Mouse (Mus musculus) midbrain, embryonic 14.5 days (tissue): ENCODE results near the gene Usp36. TPM values are rescaled to one million over a fixed set of nuclear protein-coding genes. Genes with fewer than 3 reads are reported as not detected.

ENCODE experiments used
- ATAC-seq: fragments of 200-750 bp; cut with Nextera tagmentation; 2 replicates; pipeline ENCODE4 v1.8.0; 2017; ENCODE audit warnings: moderate number of reproducible peaks, moderate library complexity; ENCODE audit not compliant: low FRiP score, low TSS enrichment
- DNase-seq: peaks from one replicate; pipeline ENCODE4 v3.0.0-alpha.2; 2015
- H3K27ac ChIP-seq: fragments of 300-500 bp; sonication (generic); replicated peaks from 2 replicates; pipeline ENCODE4 v1.5.1; 2014; ENCODE audit warnings: mild to moderate bottlenecking, low read depth, low read length, moderate library complexity
- H3K27me3 ChIP-seq: fragments of 300-500 bp; sonication (generic); 2 replicates; pipeline ENCODE4 v1.6.1; 2014; ENCODE audit warnings: low read length, control low read depth, mixed read lengths; ENCODE audit not compliant: control insufficient read depth, insufficient read depth
- H3K36me3 ChIP-seq: fragments of 300-500 bp; sonication (generic); 2 replicates; pipeline ENCODE4 v1.6.1; 2014; ENCODE audit warnings: low read length, control low read depth; ENCODE audit not compliant: control insufficient read depth, insufficient read depth
- H3K4me1 ChIP-seq: fragments of 300-500 bp; sonication (generic); 2 replicates; pipeline ENCODE4 v1.6.1; 2014; ENCODE audit warnings: mild to moderate bottlenecking, antibody characterized with exemption, low read length, control low read depth; ENCODE audit not compliant: control insufficient read depth, insufficient read depth
- H3K4me2 ChIP-seq: fragments of 300-500 bp; sonication (generic); 2 replicates; pipeline ENCODE4 v1.6.1; 2014; ENCODE audit warnings: mild to moderate bottlenecking, low read length, moderate library complexity
- H3K4me3 ChIP-seq: fragments of 300-500 bp; sonication (generic); replicated peaks from 2 replicates; pipeline ENCODE4 v1.5.1; 2014; ENCODE audit warnings: low read depth, low read length
- H3K9ac ChIP-seq: fragments of 300-500 bp; sonication (generic); replicated peaks from 2 replicates; pipeline ENCODE4 v1.6.1; 2014; ENCODE audit warnings: mild to moderate bottlenecking, low read length, moderate library complexity
- H3K9me3 ChIP-seq: fragments of 300-500 bp; sonication (generic); 2 replicates; pipeline ENCODE4 v1.6.1; 2016; ENCODE audit warnings: low read length, control low read depth, mixed read lengths; ENCODE audit not compliant: control insufficient read depth
- WGBS: fragments of 180-500 bp; shearing (Covaris S2); extraction: QIAGEN DNeasy Blood & Tissue Kit; methylation state at CpG from one replicate; pipeline ENCODE4 v1.1.7; 2014; 5-methylcytosine and 5-hydroxymethylcytosine counted together
- polyA plus RNA-seq: library from polyadenylated mRNA; unstranded; fragments of >200 nt; fragmentation: Nextera tagmentation; extraction: Ambion mirVana; gene quantifications from 2 replicates; pipeline ENCODE4 v1.2.1, GENCODE M21; 2014

Usp36 gene
- polyA plus RNA-seq, 1 experiment from 2014 or later, result 13.4 TPM

DNA sequence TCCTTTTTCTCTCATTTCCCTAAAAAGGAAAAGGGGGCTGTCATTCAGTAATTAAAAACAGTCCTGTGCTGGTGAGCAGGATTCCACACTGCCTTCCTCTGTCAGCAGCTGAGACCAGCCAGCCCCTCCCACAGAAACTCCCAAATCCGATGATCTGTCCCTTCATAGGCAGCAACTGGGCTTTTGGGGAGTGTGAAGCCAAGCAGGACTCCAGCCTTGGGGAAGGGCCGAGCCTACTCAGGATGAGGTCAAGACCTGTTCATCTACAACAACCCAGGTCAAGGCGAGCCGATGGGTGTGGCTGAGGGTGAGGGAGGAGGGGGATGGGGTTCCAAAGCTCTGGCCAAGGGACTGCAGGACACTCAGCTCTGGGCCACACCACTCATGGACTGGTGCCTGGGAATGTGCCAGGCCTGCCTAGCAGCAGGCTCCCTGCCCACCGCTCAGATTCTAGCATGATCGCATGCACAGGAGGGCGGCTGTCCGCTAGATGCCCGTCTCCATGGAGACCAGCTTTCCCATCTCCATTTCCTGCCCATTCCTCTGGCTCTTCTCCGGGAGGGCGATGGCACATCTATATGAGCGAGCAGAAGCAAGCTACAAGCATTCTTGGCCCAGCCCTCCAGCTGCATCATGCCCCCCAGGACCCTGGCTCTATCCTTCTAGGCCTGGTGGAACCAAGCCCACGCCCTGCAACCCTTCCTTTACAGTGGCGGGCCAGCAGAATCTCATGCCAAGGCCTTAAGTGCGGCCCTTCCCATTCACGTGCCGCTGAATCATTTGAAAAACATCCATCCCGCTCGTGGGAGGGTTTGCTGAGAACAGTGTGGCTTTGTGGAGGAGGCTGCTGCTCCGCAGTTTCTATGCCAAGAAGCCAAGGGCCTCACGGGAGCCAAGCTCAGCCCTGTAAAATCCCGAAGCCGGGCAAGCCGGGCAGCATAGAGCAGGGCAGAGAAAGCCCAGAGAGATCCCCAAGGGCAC, 37.2 kb upstream of the Usp36 start:
- peaks cover 13% of the 10 kb centered on the region; the same call in 1 of the 2 replicates for H3K4me1 ChIP-seq
- no peak overlapping the region for H3K9ac ChIP-seq
- peak; percentile 77 for DNase-seq
- peak; percentile 40 for ATAC-seq
- no peaks in the 10 kb centered on the region for H3K9me3 ChIP-seq
- no peak overlapping the region for H3K4me2 ChIP-seq
- H3K27ac ChIP-seq, result peak overlapping the region; percentile 79
- 69% methylated on average over 24 of the region's 24 CpGs for WGBS
- no peaks in the 10 kb centered on the region for H3K36me3 ChIP-seq
- no peaks in the 10 kb centered on the region for H3K27me3 ChIP-seq
- H3K4me3 ChIP-seq, result no peak overlapping the region

DNA sequence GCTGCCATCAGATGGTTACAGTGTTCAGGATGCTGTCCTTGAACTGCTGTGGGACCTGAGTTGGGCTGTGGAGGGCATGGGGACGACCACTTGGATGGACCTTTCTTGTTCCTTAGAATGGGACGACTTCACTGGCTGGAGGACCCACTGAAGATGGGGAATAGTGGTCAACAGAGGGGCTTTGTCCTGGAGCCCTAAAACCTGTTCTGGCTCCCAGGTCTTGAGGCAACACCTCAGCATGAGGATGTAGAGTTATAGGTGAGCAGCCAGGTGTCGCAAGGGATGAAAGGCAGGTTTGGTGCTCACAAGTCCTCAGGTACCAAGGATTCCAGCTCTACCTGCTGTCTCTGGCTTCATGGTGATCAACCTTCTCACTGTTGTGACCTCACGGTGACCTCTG, 36.4 kb upstream of the Usp36 start:
- Histone ChIP-seq H3K4me3 (no peak overlapping the region), H3K4me1 (peaks cover 21% of the 10 kb centered on the region), H3K27ac (0 out of 2 replicates have a peak overlapping the region, but pooled peaks have one; percentile 79), H3K27me3 (no peaks in the 10 kb centered on the region), H3K9ac (no peak overlapping the region), H3K9me3 (no peaks in the 10 kb centered on the region), H3K4me2 (no peak overlapping the region), H3K36me3 (no peaks in the 10 kb centered on the region)
- 92% methylated on average over 4 of the region's 4 CpGs for WGBS
- ATAC-seq (no peak), DNase-seq (no peak)

GRCm38 (mm10) chr11:118324541-118324940, 34.5 kb upstream of the Usp36 start:
- H3K4me2 ChIP-seq, result no peak overlapping the region
- H3K36me3 ChIP-seq, result peaks cover 2% of the 10 kb centered on the region
- H3K9ac ChIP-seq, result no peak overlapping the region
- DNase-seq, result no peak
- peaks cover 24% of the 10 kb centered on the region for H3K4me1 ChIP-seq
- H3K9me3 ChIP-seq, result no peaks in the 10 kb centered on the region
- WGBS, result 82% methylated on average over 5 of the region's 5 CpGs
- no peaks in the 10 kb centered on the region for H3K27me3 ChIP-seq
- ATAC-seq, result no peak
- H3K27ac ChIP-seq, result no peak overlapping the region
- no peak overlapping the region for H3K4me3 ChIP-seq

DNA sequence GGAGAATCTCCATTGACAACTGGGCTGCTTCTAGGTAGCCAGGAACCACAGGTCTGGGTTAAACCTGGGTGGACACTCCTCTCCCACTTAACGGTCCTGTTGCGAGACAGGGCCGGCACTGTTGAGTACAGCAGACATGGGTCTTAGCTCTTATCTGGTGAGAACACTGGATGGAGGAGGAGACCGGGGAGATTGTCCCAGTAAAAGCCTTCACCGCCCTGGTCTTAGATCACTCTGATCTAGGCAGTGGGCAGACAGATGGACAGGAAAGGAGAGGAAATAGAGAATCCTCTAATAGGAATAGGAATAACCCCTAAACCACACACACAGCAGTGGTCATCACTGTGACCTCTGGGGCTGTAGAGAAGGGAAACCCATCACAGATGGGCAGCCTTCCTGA, 33.9 kb upstream of the Usp36 start:
- H3K4me2 ChIP-seq, result no peak overlapping the region
- H3K9me3 ChIP-seq, result no peaks in the 10 kb centered on the region
- DNase-seq (no peak), ATAC-seq (no peak)
- no peaks in the 10 kb centered on the region for H3K27me3 ChIP-seq
- H3K4me3 ChIP-seq, result no peak overlapping the region
- H3K4me1 ChIP-seq, result peaks cover 24% of the 10 kb centered on the region
- H3K9ac ChIP-seq, result no peak overlapping the region
- H3K36me3 ChIP-seq, result peaks cover 8% of the 10 kb centered on the region
- no peak overlapping the region for H3K27ac ChIP-seq
- WGBS, result 87% methylated on average over 5 of the region's 5 CpGs

DNA sequence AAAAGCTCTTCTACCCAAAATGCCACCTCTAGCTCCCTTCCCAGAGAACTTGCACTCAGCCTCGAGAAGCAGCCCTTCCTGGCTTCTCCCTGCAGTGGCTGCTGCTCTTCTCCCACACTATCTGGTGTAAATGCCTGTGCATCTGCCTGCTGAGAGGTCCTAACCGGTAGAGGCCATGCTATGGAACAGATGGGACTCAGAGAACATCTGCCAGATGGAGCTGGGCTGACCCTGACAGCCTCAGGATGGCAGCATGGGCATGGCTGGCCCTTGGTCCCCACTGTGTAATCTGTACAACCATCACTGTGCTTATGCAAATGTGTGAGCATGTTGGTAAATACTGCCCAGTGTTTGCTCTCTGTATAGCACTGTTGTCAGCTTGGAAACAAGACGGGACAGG, 32.6 kb upstream of the Usp36 start:
- peaks cover 17% of the 10 kb centered on the region for H3K36me3 ChIP-seq
- no peak for DNase-seq
- H3K9ac ChIP-seq, result no peak overlapping the region
- no peak overlapping the region for H3K4me3 ChIP-seq
- no peaks in the 10 kb centered on the region for H3K9me3 ChIP-seq
- ATAC-seq, result no peak
- peaks cover 21% of the 10 kb centered on the region for H3K4me1 ChIP-seq
- no peaks in the 10 kb centered on the region for H3K27me3 ChIP-seq
- H3K4me2 ChIP-seq, result no peak overlapping the region
- no peak overlapping the region for H3K27ac ChIP-seq
- WGBS, result 61% methylated on average over 3 of the region's 3 CpGs

GRCm38 (mm10) chr11:118321971-118322370, 31.9 kb upstream of the Usp36 start:
- no peak overlapping the region for H3K4me2 ChIP-seq
- no peak overlapping the region for H3K4me3 ChIP-seq
- no peak overlapping the region; the same call in 1 of the 2 replicates for H3K9ac ChIP-seq
- ATAC-seq, result no peak
- H3K27me3 ChIP-seq, result no peaks in the 10 kb centered on the region
- DNase-seq, result no peak
- H3K4me1 ChIP-seq, result peaks cover 16% of the 10 kb centered on the region; the same call in 1 of the 2 replicates
- peaks cover 18% of the 10 kb centered on the region for H3K36me3 ChIP-seq
- WGBS, result 72% methylated on average over 4 of the region's 4 CpGs
- 0 out of 2 replicates have a peak overlapping the region, but pooled peaks have one; percentile 32 for H3K27ac ChIP-seq
- H3K9me3 ChIP-seq, result no peaks in the 10 kb centered on the region

DNA sequence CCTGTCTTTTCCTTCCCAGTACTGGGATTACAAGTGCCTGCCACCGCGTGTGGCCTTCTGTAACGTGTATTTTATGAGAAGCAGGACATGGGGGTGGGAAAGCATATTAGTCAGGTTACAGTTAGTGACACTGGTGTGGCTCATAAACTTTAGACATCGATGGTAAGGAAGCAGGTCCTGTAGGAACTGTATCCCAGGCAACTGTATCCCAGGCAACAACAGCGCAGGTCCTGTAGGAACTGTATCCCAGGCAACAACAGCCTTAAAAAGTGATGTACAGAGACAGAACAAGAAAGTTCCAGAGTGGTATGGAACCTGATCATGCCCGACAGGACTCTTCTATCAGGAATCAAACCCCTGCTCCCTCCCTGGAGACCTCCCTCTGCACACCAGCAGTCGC, 31.5 kb upstream of the Usp36 start:
- Histone ChIP-seq H3K36me3 (peaks cover 20% of the 10 kb centered on the region), H3K4me3 (no peak overlapping the region), H3K9ac (no peak overlapping the region; the same call in 1 of the 2 replicates), H3K27me3 (no peaks in the 10 kb centered on the region), H3K4me1 (peaks cover 11% of the 10 kb centered on the region; the same call in 1 of the 2 replicates), H3K27ac (0 out of 2 replicates have a peak overlapping the region, but pooled peaks have one; percentile 32), H3K9me3 (no peaks in the 10 kb centered on the region), H3K4me2 (no peak overlapping the region)
- ATAC-seq, result no peak
- DNase-seq, result peak; percentile 62
- WGBS, result 63% methylated on average over 7 of the region's 7 CpGs

DNA sequence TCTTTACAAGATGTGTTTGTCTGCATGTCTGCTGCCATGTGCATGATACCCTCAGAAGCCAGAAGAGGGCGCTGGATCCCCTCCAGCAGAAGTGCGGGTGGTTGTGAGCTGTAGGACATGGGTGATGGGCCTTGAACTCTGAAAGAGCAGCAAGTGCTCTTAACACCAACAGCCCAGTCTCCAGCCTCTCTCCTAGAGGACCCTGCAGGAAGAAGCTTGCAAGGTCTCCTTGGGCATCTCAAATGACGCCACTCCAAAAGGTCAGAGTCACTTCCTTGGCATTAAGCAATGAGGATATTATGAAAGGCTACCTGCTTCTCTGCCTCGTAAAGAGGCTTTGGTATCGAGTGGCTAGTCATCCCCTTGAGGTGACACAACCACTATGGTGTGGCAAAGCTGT, 28.6 kb upstream of the Usp36 start:
- no peak overlapping the region for H3K27ac ChIP-seq
- H3K4me1 ChIP-seq, result peaks cover 11% of the 10 kb centered on the region; the same call in 1 of the 2 replicates
- H3K9ac ChIP-seq, result no peak overlapping the region
- no peaks in the 10 kb centered on the region for H3K9me3 ChIP-seq
- DNase-seq (peak; percentile 37), ATAC-seq (no peak)
- H3K27me3 ChIP-seq, result no peaks in the 10 kb centered on the region
- peaks cover 34% of the 10 kb centered on the region for H3K36me3 ChIP-seq
- H3K4me3 ChIP-seq, result no peak overlapping the region
- WGBS, result 67% methylated on average over 5 of the region's 5 CpGs
- H3K4me2 ChIP-seq, result no peak overlapping the region
